Mouse (Mus musculus) kidney, adult 2 months (tissue): ENCODE results near the gene Basp1. TPM values are rescaled to one million over a fixed set of nuclear protein-coding genes. Genes with fewer than 3 reads are reported as not detected.

Experiments
- DNase-seq: peaks from one replicate; pipeline ENCODE4 v3.0.0; 2021
- H3K27ac ChIP-seq: fragments of 200-500 bp; 2 replicates; pipeline ENCODE4 v1.5.1; 2012; ENCODE audit warnings: low read depth, low read length, control low read depth, inconsistent platforms; ENCODE audit not compliant: insufficient read depth
- H3K27me3 ChIP-seq: fragments of 200-500 bp; replicated peaks from 2 replicates; pipeline ENCODE4 v1.6.1; 2012; ENCODE audit warnings: mild to moderate bottlenecking, moderate library complexity, low read length, inconsistent platforms; ENCODE audit not compliant: control insufficient read depth, insufficient read depth
- H3K36me3 ChIP-seq: fragments of 200-500 bp; 2 replicates; pipeline ENCODE4 v1.6.1; 2012; ENCODE audit warnings: mild to moderate bottlenecking, moderate library complexity, low read length, inconsistent platforms; ENCODE audit not compliant: control insufficient read depth, insufficient read depth
- H3K4me1 ChIP-seq: fragments of 200-500 bp; 2 replicates; pipeline ENCODE4 v1.6.1; 2011; ENCODE audit warnings: low read length; ENCODE audit not compliant: control insufficient read depth, insufficient read depth
- H3K4me3 ChIP-seq: fragments of 200-500 bp; 2 replicates; pipeline ENCODE4 v1.5.1; 2011; ENCODE audit warnings: mild to moderate bottlenecking, low read depth, low read length, control low read depth; ENCODE audit not compliant: insufficient read depth
- CTCF ChIP-seq: fragments of 200-500 bp; conservative IDR thresholded peaks from 2 replicates; pipeline ENCODE4 v1.5.1; 2011; ENCODE audit warnings: low read depth, mild to moderate bottlenecking, control low read depth, low read length, moderate library complexity, mixed read lengths; ENCODE audit not compliant: insufficient read depth, insufficient read length
- POLR2A ChIP-seq: fragments of 200-500 bp; IDR thresholded peaks from one replicate; pipeline ENCODE4 v1.6.1; 2011; ENCODE audit warnings: low read depth, low read length, control low read depth
- WGBS: fragments of 180-500 bp; shearing (Covaris S2); methylation state at CpG from one replicate; pipeline ENCODE4 v1.1.7; 2018; 5-methylcytosine and 5-hydroxymethylcytosine counted together
- polyA plus RNA-seq: library from polyadenylated mRNA; depleted of rRNA; stranded (reverse); fragments of >200 nt; gene quantifications from 2 replicates; pipeline ENCODE4 v1.2.3, GENCODE M21; 2012

The Basp1 gene
- polyA plus RNA-seq, 1 experiment: 2.7 TPM

DNA sequence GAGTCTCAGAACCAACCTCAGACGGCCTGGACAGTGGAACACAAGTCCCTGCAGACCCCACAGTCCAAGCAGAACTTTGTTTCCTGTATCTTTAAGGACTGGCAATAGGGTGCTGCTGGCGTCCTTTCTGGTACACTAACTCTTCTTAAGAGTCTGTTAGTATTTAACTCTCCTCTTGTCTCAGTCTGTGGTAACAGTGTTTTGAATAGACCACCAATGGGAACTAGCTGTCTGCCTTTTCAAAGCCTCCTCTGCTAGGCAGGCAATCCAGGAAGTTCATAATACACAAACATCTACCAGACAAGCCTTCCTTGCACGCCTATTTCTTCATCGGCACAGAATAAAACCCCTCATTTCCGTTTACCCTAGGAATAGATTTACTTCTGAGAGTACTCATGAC lies 7.6 kb downstream of the Basp1 start:
- Histone ChIP-seq H3K4me1 (no peaks in the 10 kb centered on the region), H3K4me3 (no peak overlapping the region), H3K27me3 (no peaks in the 10 kb centered on the region), H3K27ac (no peak overlapping the region), H3K36me3 (no peaks in the 10 kb centered on the region)
- WGBS: 56% methylated on average over 5 of the region's 5 CpGs
- TF ChIP-seq POLR2A (no peak), CTCF (no peak)
- DNase-seq: no peak

DNA sequence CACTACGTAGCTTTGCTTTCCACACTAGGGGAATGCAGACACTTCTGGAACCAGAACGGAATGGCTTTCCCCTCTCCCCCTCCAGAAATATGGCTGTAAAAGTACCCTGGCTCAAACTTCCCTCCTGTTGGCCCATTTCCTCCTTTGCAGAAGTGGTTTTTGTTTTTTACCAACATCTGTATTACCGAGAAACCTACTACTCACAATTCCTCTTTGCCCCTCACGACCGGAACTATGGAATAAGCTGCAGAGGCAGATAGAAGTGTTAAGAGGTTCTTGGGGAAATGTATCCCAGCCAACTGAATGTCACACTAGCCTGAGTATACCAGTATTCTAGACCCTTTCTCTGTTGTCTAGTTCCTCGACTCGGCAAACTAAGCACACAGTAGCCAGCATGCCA lies 9.7 kb downstream of the Basp1 start:
- Histone ChIP-seq H3K36me3 (no peaks in the 10 kb centered on the region), H3K4me1 (no peaks in the 10 kb centered on the region), H3K27me3 (no peaks in the 10 kb centered on the region), H3K27ac (no peak overlapping the region), H3K4me3 (no peak overlapping the region)
- DNase-seq: no peak
- TF ChIP-seq POLR2A: no peak
- no peak for TF ChIP-seq CTCF
- WGBS: 91% methylated on average over 7 of the region's 7 CpGs

DNA sequence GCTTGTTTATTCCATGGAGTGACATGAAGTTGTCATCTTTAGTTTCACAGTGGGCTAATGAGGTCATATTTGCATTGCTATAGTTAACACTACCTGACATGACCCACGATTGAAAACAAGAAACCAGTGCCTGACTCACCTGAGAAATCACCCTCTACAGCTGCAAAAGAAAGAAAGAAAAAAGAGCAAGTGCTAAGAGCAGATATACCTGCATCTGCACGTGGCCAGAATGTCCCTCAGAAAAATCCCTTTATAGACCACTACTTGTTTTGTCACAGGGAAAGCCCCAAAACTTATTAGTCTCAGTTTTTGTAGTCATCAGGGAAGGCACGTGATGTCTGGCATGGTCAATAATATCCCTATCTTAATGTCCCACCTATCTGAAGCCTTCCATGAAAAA lies 11.6 kb downstream of the Basp1 start:
- Histone ChIP-seq H3K4me3 (no peak overlapping the region), H3K27ac (no peak overlapping the region), H3K36me3 (no peaks in the 10 kb centered on the region), H3K27me3 (no peaks in the 10 kb centered on the region), H3K4me1 (no peaks in the 10 kb centered on the region)
- no peak for DNase-seq
- WGBS: 85% methylated on average over 3 of the region's 3 CpGs
- TF ChIP-seq POLR2A (no peak), CTCF (no peak)

DNA sequence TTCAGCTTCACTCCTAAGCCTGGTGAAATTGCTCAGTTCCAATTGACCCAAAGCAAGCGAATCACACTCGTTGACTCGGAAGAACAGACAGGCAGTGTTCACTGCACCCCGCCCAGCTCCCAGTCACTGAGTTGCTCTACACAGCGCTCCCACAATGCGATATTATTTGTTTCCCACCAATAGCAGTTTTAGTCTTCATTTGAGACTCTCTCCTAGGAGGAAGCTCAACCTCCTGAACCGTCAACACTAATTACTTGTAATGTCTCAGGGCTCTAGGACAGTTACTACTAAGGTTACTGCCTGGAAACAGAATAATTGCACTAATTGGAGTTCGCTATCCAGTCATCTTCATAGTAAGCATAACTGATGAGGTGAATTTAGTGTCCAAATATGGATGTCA lies 13.3 kb downstream of the Basp1 start:
- no peak overlapping the region for H3K4me3 ChIP-seq
- H3K27me3 ChIP-seq: no peaks in the 10 kb centered on the region
- H3K4me1 ChIP-seq: no peaks in the 10 kb centered on the region
- 93% methylated on average over 8 of the region's 8 CpGs for WGBS
- no peaks in the 10 kb centered on the region for H3K36me3 ChIP-seq
- no peak overlapping the region for H3K27ac ChIP-seq
- DNase-seq: no peak
- TF ChIP-seq CTCF (no peak), POLR2A (no peak)

DNA sequence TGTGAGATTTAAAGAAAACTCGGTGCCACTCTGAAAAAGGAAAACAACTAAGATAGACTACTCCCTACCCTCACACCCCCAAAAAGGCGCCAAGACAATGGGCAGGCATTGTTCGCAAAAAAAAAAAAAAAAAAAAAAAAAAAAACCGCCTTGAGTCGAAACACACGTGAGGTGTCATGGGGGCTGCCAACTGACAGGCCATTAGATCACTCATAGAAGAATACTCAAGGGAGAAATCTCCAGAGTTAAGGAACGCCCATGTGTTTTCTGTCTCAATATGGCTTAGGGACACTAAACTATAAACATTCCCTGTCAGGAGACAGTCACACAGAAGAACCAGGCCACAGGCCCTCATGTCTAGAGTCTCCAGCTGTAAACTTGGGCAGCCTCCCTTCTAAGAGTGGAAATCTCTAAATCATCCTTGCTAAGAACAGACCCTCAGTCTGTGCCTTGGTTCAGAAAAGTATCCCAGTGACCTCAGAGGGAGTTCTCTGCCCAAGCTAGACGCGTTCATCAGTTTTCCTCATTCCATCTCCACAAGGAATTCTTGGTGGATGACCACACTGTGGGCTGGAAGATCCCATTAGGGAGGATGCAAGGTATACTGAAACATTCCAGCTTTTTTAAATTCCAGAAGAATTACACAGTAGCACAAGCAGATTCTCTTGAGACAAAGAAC lies 17.5 kb downstream of the Basp1 start:
- WGBS: 70% methylated on average over 9 of the region's 9 CpGs
- Histone ChIP-seq H3K36me3 (no peaks in the 10 kb centered on the region), H3K27ac (no peak overlapping the region), H3K4me3 (no peak overlapping the region), H3K4me1 (no peaks in the 10 kb centered on the region), H3K27me3 (no peaks in the 10 kb centered on the region)
- no peak for DNase-seq
- TF ChIP-seq POLR2A (no peak), CTCF (no peak)

DNA sequence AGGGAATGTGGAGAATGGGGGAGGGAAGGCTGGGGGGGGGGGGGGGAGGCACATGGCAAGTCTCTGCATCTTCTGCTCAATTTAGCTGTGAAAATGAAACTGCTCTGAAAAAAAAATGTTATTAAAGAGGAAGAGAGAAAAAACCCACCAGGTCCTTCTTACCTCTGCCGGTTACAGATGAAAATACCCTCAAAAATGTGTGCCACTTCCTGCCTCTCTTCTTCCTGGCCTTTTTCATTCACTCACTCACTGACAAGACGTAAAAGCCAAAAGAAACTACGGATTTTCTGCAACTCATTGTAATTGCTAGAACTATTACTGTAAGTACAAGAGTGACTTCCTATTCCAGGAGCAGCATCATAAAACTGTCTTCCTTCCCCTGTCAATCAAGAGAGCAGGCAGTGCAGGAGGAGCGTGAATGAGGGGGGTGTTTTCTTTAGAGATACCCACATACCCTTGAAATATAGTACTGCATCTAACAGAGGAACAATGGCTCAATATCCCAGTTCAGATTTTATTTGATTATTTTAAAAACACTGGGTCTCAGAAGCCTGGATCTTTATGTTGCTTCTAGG lies 21.0 kb downstream of the Basp1 start:
- no peaks in the 10 kb centered on the region for H3K27me3 ChIP-seq
- H3K27ac ChIP-seq: no peak overlapping the region
- H3K4me3 ChIP-seq: no peak overlapping the region
- H3K4me1 ChIP-seq: no peaks in the 10 kb centered on the region
- WGBS: 53% methylated on average over 4 of the region's 4 CpGs
- TF ChIP-seq POLR2A: no peak
- H3K36me3 ChIP-seq: no peaks in the 10 kb centered on the region
- no peak for DNase-seq

DNA sequence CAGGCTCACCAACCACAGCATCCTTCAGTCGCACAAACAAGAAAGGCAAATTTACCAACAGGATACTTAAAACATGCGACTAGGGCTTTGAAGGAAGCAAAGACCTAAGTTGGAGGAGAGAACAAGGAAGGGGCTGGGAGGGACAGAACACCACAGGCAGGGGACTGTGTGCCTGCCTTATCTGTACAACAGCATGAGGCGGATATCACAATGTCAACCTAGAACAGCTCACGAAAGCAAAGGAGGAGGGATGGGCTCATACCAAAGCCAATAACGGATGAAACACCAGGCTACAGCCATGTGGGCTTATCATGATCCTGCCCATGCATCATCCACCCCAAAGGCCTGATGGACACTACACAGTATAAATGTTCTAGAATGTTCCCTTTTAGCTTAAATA lies 22.4 kb downstream of the Basp1 start:
- WGBS: 94% methylated on average over 5 of the region's 5 CpGs
- Histone ChIP-seq H3K4me1 (no peaks in the 10 kb centered on the region), H3K4me3 (no peak overlapping the region), H3K27ac (no peak overlapping the region), H3K36me3 (no peaks in the 10 kb centered on the region), H3K27me3 (no peaks in the 10 kb centered on the region)
- no peak for TF ChIP-seq POLR2A
- TF ChIP-seq CTCF: no peak
- no peak for DNase-seq

DNA sequence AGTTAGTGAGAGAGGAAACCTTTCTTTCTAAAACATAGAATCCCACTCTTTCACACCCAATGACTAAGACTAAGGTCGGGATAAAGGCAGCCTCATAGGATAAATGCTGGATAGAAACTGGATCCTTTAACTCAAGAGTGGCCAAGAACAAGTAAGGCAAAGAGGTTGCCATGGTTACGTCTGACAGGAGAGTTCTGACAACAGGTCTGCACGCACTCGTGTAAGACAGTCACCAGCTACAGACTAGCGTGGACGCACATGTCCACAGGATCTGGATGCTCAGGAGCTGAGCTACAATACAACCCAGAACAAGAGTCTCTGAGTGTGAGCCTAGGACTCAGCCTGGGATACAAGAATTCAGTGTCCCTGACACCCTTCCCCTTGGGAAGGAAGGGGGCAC lies 26.0 kb downstream of the Basp1 start:
- 82% methylated on average over 6 of the region's 6 CpGs for WGBS
- Histone ChIP-seq H3K4me3 (no peak overlapping the region), H3K36me3 (no peaks in the 10 kb centered on the region), H3K4me1 (no peaks in the 10 kb centered on the region), H3K27ac (no peak overlapping the region), H3K27me3 (no peaks in the 10 kb centered on the region)
- no peak for DNase-seq
- TF ChIP-seq POLR2A (no peak), CTCF (no peak)
